Mouse (Mus musculus): ENCODE results near the gene Fasl.

DNA sequence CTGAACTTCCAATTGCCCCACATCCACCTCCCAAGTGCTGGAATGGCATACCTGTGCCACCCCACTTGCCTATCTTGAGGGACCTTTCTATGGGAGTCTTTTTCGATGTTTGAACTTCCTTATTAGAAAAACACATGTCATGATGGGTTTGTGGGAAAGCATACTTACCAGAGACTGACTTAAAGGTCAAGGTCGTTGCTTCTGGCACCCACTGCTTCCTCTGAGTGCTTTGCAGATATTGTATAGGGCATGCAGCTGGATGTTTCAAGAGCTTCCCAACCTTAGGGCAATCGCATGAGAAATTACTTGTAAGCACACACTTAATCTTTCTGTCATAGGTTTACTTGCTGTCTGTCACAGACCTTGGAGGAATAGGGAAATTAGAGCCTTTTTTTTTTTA, 5.0 kb upstream of the Fasl start:
- no peak for TF ChIP-seq CTCF (conservative IDR thresholded peaks at IDR 0.05; ENCODE audit: low read length)
- TF ChIP-seq POU5F1 (IDR thresholded peaks at IDR 0.05; ENCODE audit: borderline replicate concordance, low read length) = no peak
- no peak for TF ChIP-seq NANOG (IDR thresholded peaks at IDR 0.05; ENCODE audit: borderline replicate concordance, low read length)
